Mouse (Mus musculus) heart, postnatal 0 days (tissue): Measurements from ENCODE around the gene Xirp1. TPM values are rescaled to one million over a fixed set of nuclear protein-coding genes. Genes with fewer than 3 reads are reported as not detected.

Source experiments
- ATAC-seq: fragments of 200-750 bp; cut with Nextera tagmentation; 2 replicates; pipeline ENCODE4 v1.8.0; 2017; ENCODE audit warnings: low read depth, moderate number of reproducible peaks, moderate library complexity; ENCODE audit not compliant: insufficient read depth
- DNase-seq: peaks from one replicate; pipeline ENCODE4 v3.0.0-alpha.2; 2016; ENCODE audit warnings: low spot score
- H3K27ac ChIP-seq: fragments of 300-500 bp; sonication (generic); 2 replicates; pipeline ENCODE4 v1.5.1; 2014; ENCODE audit warnings: low read depth, mild to moderate bottlenecking
- H3K27me3 ChIP-seq: fragments of 300-500 bp; sonication (generic); 2 replicates; pipeline ENCODE4 v1.6.1; 2014; ENCODE audit warnings: low read length, mixed read lengths; ENCODE audit not compliant: control insufficient read depth, insufficient read depth
- H3K36me3 ChIP-seq: fragments of 300-500 bp; sonication (generic); replicated peaks from 2 replicates; pipeline ENCODE4 v1.6.1; 2014; ENCODE audit warnings: low read length, mixed read lengths; ENCODE audit not compliant: control insufficient read depth, insufficient read depth
- H3K4me1 ChIP-seq: fragments of 300-500 bp; sonication (generic); 2 replicates; pipeline ENCODE4 v1.6.1; 2014; ENCODE audit warnings: antibody characterized with exemption; ENCODE audit not compliant: control insufficient read depth, insufficient read depth
- H3K4me2 ChIP-seq: fragments of 300-500 bp; sonication (generic); 2 replicates; pipeline ENCODE4 v1.6.1; 2014; ENCODE audit warnings: low read depth, mild to moderate bottlenecking, low read length, moderate library complexity
- H3K4me3 ChIP-seq: fragments of 300-500 bp; sonication (generic); 2 replicates; pipeline ENCODE4 v1.5.1; 2014; ENCODE audit warnings: low read depth, low read length
- H3K9ac ChIP-seq: fragments of 300-500 bp; sonication (generic); replicated peaks from 2 replicates; pipeline ENCODE4 v1.6.1; 2014; ENCODE audit warnings: low read depth, low read length, mixed read lengths
- H3K9me3 ChIP-seq: fragments of 300-500 bp; sonication (generic); replicated peaks from 2 replicates; pipeline ENCODE4 v1.6.1; 2016; ENCODE audit warnings: low read length; ENCODE audit not compliant: control insufficient read depth
- CTCF ChIP-seq: IDR thresholded peaks from 2 replicates; pipeline ENCODE4 v1.5.1; 2016; ENCODE audit warnings: antibody characterized with exemption, control low read depth, low read depth
- EP300 ChIP-seq: IDR thresholded peaks from 2 replicates; pipeline ENCODE4 v1.6.1; 2016; ENCODE audit warnings: antibody characterized with exemption, low read depth
- WGBS: fragments of 180-500 bp; shearing (Covaris S2); extraction: QIAGEN DNeasy Blood & Tissue Kit; methylation state at CpG from one replicate; pipeline ENCODE4 v1.1.7; 2014; 5-methylcytosine and 5-hydroxymethylcytosine counted together
- polyA plus RNA-seq: library from polyadenylated mRNA; unstranded; fragments of >200 nt; fragmentation: Nextera tagmentation; extraction: Ambion mirVana; gene quantifications from 2 replicates; pipeline ENCODE4 v1.2.1, GENCODE M21; 2015
- total RNA-seq: library from RNA; depleted of rRNA; stranded (reverse); fragments of >200 nt; gene quantifications from 2 replicates; pipeline ENCODE4 v1.2.3, GENCODE M21; 2014; ENCODE audit warnings: low replicate concordance

Xirp1 gene
- total and polyA plus RNA-seq, 2 experiments from 2014 or later = 45.1 to 140 TPM

DNA sequence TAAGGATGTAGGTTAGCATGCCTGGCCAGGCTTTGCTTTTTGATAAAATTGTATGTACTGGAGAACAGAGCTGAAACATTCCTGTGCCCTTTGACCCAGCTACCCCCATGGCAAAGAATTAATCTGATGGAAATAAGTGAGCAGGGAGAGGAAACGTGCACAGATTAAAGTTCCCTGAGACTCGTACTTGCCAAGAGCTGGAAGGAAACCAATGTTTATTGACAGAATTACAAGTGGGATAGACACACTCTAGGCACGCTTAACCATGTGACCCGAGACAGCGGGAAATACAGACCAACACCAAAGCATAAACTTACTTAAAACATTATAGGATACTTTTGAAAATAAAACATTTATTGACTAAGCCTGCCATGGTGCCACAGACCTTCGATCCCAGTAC is 25.1 kb upstream of the Xirp1 start:
- H3K4me2 ChIP-seq = no peak overlapping the region
- 67% methylated on average over 6 of the region's 6 CpGs for WGBS
- DNase-seq (no peak), ATAC-seq (no peak)
- no peak overlapping the region for H3K4me3 ChIP-seq
- no peaks in the 10 kb centered on the region for H3K4me1 ChIP-seq
- H3K9me3 ChIP-seq = no peaks in the 10 kb centered on the region
- H3K36me3 ChIP-seq = no peaks in the 10 kb centered on the region
- H3K27ac ChIP-seq = no peak overlapping the region
- H3K9ac ChIP-seq = no peak overlapping the region
- no peaks in the 10 kb centered on the region for H3K27me3 ChIP-seq
- TF ChIP-seq CTCF (no peak), EP300 (no peak)

DNA sequence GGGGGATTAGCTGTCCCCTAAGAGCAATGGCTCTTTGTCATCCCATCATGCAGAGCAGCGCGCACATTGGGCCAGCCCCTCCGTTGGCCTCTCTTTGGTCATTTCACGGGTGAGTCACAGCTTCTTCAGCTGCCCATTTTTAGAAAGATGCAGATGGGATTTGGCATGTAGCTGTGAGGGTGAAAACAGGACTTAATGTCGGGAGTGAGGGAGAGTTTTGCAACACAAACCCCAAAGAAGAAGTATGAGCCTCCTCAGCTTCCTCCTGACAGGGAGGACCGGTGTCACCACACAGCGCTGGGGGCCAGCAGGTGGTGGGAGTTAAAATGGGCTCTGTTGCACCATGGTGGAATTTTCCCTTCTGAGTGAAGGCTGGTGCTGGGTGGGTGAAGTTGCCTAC is 19.7 kb upstream of the Xirp1 start:
- no peak overlapping the region for H3K4me2 ChIP-seq
- ATAC-seq (no peak), DNase-seq (no peak)
- H3K4me1 ChIP-seq = no peaks in the 10 kb centered on the region
- no peaks in the 10 kb centered on the region for H3K9me3 ChIP-seq
- no peak overlapping the region for H3K27ac ChIP-seq
- H3K27me3 ChIP-seq = no peaks in the 10 kb centered on the region
- H3K36me3 ChIP-seq = no peaks in the 10 kb centered on the region
- no peak overlapping the region for H3K4me3 ChIP-seq
- H3K9ac ChIP-seq = no peak overlapping the region
- no peak for TF ChIP-seq CTCF
- WGBS = 68% methylated on average over 7 of the region's 7 CpGs

DNA sequence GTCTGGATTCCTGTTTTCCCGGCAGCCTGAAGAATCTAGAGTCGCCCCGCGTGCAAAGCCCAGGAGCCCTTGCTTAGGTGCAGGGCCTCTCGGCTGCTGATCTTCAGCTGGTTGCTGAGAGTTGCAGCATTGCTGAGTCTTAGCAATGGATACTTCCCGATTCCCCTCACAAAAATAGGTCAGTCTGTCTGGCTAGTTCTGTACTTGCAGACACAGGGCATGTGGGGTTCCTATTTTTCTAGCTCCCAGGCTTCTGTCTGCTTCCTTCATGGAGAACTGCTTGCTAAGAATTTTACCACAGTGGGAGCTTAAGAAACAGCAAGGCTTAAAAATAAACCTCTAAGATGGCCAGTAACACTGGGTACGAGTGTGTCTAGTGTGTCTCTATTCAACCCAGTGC is 14.0 kb upstream of the Xirp1 start:
- Histone ChIP-seq H3K4me2 (no peak overlapping the region), H3K36me3 (no peaks in the 10 kb centered on the region), H3K4me3 (no peak overlapping the region), H3K27ac (no peak overlapping the region), H3K9ac (no peak overlapping the region), H3K27me3 (no peaks in the 10 kb centered on the region), H3K9me3 (no peaks in the 10 kb centered on the region), H3K4me1 (no peaks in the 10 kb centered on the region)
- 64% methylated on average over 7 of the region's 7 CpGs for WGBS
- no peak for TF ChIP-seq CTCF
- TF ChIP-seq EP300 = no peak
- no peak for DNase-seq
- ATAC-seq = no peak

DNA sequence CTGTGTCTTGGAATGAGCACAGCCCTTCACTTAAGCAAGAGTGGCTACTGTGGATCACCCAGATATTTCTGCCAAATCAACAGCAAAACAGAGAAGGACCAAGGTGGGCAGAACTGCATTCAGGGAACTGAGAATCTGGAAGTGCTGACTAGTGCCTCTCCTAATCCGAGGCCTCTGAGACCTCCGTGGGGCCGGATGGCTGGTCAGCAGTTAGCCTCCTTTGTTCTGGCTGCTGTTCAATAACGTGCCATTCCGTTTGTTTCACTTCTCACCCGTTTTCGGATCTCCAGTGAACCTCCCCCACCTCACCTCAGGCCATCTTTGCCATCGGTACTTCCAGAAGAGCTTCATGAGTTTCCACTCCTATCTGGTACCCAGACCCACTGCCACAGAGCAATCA is 11.0 kb upstream of the Xirp1 start:
- Histone ChIP-seq H3K27ac (no peak overlapping the region), H3K4me1 (no peaks in the 10 kb centered on the region), H3K9me3 (no peaks in the 10 kb centered on the region), H3K9ac (no peak overlapping the region), H3K4me2 (no peak overlapping the region), H3K36me3 (no peaks in the 10 kb centered on the region), H3K27me3 (no peaks in the 10 kb centered on the region), H3K4me3 (no peak overlapping the region)
- DNase-seq = no peak
- ATAC-seq = no peak
- 64% methylated on average over 8 of the region's 8 CpGs for WGBS
- TF ChIP-seq EP300 (no peak), CTCF (no peak)

DNA sequence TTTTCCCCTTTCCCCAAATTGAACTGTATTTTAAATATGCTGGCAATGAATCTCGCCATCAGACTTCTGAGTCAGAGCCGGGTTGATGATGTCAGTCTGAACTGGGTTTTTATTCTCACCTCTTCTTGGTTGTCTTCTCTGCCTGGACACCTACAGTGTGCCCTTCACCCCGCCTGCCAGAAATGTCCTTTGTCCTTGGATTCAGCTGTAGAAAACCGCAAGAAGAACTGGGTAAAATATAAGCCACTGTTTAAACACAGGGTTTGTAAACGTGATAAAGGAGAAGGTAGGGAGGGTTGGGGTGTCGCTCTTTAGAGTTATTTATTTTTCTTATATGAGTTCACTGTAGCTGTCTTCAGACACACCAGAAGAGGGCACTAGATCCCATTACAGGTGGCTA is 9.3 kb upstream of the Xirp1 start:
- Histone ChIP-seq H3K4me3 (no peak overlapping the region), H3K9ac (no peak overlapping the region), H3K9me3 (no peaks in the 10 kb centered on the region), H3K4me1 (no peaks in the 10 kb centered on the region), H3K27me3 (no peaks in the 10 kb centered on the region), H3K27ac (no peak overlapping the region), H3K36me3 (no peaks in the 10 kb centered on the region), H3K4me2 (no peak overlapping the region)
- DNase-seq = no peak
- ATAC-seq = no peak
- WGBS = 80% methylated on average over 6 of the region's 6 CpGs
- TF ChIP-seq EP300 = no peak

DNA sequence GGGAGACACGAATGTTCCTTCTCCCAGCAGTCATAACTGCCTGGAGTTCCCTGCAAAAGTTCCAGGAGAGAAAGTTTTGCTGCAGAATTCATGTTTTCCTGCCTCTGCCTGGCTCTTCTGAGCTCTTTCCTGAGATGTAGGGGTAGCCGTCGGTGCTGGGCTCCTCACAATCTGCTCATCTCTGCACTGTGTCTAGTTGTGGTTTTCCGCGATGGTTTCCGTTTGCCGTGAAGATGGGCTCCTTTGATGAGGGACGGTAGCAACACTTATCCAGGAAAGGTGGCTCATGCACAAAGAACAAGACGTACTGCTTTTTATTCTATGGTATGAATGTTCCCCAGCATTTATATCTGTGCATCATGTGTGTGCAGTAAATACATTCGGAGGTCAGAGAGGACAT is 7.0 kb upstream of the Xirp1 start:
- TF ChIP-seq EP300 = no peak
- TF ChIP-seq CTCF = no peak
- H3K9me3 ChIP-seq = no peaks in the 10 kb centered on the region
- ATAC-seq (no peak), DNase-seq (no peak)
- WGBS = 74% methylated on average over 10 of the region's 10 CpGs
- no peak overlapping the region for H3K4me2 ChIP-seq
- no peaks in the 10 kb centered on the region for H3K36me3 ChIP-seq
- H3K27me3 ChIP-seq = no peaks in the 10 kb centered on the region
- peaks cover 15% of the 10 kb centered on the region; the same call in 1 of the 2 replicates for H3K4me1 ChIP-seq
- H3K27ac ChIP-seq = no peak overlapping the region
- H3K4me3 ChIP-seq = no peak overlapping the region
- H3K9ac ChIP-seq = no peak overlapping the region
